Mouse (Mus musculus) adrenal gland, adult 8-10 months (tissue): ENCODE results near the gene Tsc22d1. TPM values are rescaled to one million over a fixed set of nuclear protein-coding genes. Genes with fewer than 3 reads are reported as not detected.

ENCODE experiments used
- DNase-seq: peaks from one replicate; pipeline ENCODE4 v3.0.0; 2022
- total RNA-seq, 4 experiments: library from RNA; stranded (reverse); gene quantifications; 2 replicates each; pipeline ENCODE4 v1.2.4; 2022

Tsc22d1 gene
- total RNA-seq, 4 experiments from 2014 or later, result 1,539 to 2,602 (median 2,356) TPM

GRCm38 (mm10) chr14:76448987-76449386 lies 34.2 kb downstream of the Tsc22d1 start:
- no peak for DNase-seq

DNA sequence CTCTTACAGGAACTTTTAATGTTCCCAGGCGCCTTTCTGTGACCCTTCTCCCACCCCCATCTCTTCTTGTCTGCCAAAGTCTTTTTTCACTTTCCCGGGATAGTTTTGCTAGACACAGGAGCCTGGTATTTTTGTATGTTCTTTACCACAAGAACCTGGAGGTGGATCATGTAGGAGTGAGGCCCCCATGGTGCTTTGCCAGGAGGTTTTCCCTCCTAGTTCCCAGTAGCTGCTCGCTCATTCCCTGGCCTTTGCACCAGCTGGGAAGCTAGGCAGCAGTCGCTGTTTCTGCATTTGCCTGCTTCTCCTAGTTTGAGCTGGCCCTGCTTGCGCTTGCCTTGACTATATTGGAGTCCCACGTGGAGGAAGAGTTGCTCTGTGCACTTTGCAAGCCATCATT lies 36.2 kb downstream of the Tsc22d1 start:
- no peak for DNase-seq

GRCm38 (mm10) chr14:76452751-76453360 lies 38.1 kb downstream of the Tsc22d1 start:
- DNase-seq, result no peak

DNA sequence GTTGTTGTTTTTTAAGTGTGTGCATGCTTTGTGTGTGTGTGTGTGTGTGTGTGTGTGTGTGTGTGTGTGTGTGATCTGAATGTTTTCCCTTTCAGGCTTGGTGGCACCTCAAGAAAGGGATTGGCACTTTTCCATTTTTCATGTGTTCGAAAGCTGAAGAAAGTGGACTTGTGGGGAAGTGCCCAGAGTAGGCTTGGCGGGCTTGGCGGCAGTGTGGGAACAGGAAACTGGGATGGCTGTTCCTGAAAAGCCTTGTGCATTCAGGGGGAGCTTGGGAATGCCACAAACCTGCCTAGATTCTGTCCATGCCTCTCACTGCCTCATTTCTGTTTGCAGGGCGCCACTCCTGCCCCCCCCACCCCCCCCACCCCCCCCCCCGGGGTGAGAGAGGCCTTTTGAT lies 39.9 kb downstream of the Tsc22d1 start:
- DNase-seq, result no peak

GRCm38 (mm10) chr14:76455159-76455558 lies 40.4 kb downstream of the Tsc22d1 start:
- no peak for DNase-seq

GRCm38 (mm10) chr14:76457696-76458095 lies 42.9 kb downstream of the Tsc22d1 start:
- DNase-seq, result no peak

DNA sequence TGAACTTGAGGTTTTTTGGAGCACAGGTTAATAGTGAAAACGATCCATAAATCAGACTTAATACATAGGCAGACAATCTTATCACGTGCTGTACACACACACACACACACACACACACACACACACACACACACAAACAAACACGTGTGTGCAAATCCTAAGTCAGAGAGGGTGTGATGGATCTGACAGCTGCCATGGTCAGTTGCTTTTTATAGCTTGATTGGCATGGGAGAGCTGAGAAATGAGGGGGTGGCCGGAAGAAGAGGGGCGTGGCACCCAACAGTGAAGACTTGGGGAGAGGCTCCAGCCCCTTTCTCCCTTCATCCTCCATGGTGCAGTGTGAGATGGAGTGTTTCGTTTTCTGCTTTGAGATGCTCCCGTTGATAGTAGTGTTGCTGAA lies 45.4 kb downstream of the Tsc22d1 start:
- DNase-seq, result no peak

GRCm38 (mm10) chr14:76461182-76461775 lies 46.5 kb downstream of the Tsc22d1 start:
- DNase-seq, result no peak

- DNase-seq, result no peak
Measured at GRCm38 (mm10) chr14:76463414-76464098, 48.8 kb downstream of the Tsc22d1 start.

- no peak for DNase-seq
Measured at GRCm38 (mm10) chr14:76464967-76465366, 50.2 kb downstream of the Tsc22d1 start.

- DNase-seq, result peak; percentile 34
Measured at GRCm38 (mm10) chr14:76466641-76467323, 52.0 kb downstream of the Tsc22d1 start.

DNA sequence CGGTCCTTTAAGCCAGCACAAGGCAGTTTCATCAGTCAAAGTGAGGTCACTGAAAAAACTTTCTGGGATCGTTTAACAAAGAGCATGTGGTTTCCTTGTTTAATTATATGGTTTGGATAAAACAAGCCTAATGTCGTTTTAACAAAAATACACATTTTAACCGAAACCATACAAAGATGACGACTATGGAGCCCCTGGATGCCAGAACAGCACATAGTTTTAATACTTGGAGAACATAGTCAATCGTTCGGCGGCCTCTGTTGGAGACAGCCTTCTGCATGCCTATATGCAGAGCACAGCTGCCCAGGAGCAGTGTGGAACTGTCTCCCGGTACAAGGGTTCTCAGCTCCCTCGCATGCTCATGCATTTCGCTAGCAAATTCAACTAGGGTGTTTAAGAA lies 53.2 kb downstream of the Tsc22d1 start:
- no peak for DNase-seq

DNA sequence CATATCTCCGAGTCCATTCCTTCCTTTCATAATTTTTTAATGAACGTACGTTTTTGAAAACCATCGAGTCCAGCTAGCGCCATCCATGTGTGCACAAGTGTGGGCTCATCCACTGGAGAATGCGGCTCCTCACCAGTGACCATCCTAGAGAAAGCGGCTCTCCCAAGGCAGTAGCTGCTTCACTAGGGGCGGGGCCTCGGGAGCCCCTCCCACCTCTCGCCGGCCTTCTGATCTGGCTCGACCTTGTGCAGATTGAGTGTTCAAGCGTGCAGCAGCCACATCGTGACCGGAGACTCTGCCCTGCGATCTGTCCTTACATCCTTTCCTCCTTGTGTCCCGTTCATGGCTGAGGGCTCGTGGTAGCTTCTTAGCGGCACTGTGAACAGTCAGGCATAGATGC lies 56.5 kb downstream of the Tsc22d1 start:
- peak; percentile 11 for DNase-seq

GRCm38 (mm10) chr14:76472487-76472886 lies 57.7 kb downstream of the Tsc22d1 start:
- DNase-seq, result no peak

- DNase-seq, result peak; percentile 25
Measured at GRCm38 (mm10) chr14:76473404-76473803, 58.6 kb downstream of the Tsc22d1 start.

DNA sequence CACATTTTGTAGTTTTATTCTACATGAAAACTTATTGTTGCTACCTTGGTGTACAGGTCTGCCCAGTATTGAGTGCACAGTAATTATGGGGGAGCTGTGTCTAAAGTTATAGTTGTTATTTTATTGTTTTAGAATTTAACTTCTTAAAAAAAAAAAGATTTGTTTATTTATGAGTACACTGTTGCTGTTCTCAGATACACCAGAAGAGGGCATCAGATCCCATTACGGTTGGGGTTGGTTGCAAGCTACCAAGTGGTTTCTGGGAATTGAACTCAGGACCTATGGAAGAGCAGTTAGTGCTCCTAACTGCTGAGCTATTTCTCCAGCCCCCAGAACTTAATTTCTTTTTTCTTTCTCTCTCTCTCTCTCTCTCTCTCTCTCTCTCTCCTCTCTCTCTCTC lies 59.4 kb downstream of the Tsc22d1 start:
- DNase-seq, result no peak

DNA sequence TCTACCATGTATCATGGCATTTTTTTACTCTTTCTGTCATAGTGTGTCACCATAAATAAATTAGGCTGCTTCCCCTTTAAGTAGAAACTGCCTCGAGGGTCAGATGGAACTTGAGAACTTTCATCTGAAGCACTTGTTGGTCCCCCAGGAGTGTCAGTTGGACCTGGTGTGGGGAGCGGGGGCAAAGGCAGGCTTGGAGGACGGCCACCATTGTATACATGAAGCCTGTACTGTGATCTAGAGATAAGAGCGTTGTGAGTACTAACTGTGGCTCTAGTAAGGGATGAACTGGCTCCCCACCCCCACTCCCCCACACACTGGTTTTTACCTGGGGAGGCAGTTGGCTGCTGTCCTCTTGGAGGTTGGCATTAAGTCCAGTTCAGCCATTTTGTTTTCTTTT lies 62.0 kb downstream of the Tsc22d1 start:
- DNase-seq, result no peak

DNA sequence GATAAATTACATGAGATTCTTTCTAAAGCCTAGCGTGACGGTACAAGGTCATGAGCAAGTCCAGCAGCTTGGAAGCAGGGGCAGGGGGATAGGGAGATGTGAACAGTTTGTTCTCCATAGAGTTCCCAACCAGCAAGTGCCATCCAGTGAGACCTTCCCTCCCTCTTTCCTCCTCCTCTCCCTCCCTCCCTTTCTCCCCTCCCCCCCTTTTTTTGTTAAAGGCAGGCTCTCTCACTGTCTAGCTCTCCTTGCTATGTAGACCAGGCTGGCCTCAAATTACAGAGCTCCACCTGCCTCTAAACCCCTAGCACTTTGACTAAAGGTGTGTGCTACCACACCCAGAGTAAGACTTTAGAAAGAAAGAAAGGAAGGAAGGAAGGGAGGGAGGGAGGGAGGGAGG lies 63.3 kb downstream of the Tsc22d1 start:
- DNase-seq, result no peak

GRCm38 (mm10) chr14:76478616-76479015 lies 63.9 kb downstream of the Tsc22d1 start:
- peak; percentile 19 for DNase-seq

DNA sequence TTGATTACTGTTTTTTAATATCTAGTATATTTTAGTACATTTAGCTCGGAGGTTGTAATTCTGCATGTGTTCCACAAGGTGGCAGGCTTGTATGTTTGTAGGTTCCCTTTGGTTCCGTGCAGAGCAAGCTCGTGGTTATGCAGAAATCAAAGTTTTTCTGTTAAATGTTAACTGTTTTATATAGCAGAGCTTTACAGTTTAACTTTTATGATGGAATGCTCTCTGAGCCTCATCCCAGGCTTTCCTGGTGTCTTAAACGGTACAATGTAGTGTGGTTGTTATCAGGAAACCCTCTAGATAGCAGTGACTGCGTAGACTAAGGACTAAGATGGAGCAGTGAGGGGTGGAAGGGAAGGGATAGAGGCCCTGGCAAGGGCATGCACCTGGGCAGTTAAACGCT lies 65.1 kb downstream of the Tsc22d1 start:
- no peak for DNase-seq

DNA sequence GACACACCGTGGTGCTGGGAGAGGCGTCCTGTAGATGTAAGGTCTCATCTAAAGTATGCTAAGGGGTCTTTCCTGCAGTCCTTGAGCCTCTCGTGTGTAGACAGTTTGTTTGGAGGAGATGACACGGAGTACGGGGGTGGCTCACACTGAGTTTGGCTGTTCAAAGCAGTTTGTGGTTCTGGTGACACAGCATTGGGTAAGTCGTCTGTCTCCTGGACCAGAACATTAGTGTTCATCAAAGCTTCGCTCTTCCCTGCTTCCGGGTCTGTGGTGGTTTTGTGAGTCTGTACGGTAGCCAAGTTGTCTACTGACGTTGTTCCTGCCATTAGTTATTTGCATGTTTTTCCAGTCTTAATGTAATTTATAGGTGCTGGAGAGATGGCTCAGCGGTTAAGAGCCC lies 65.7 kb downstream of the Tsc22d1 start:
- DNase-seq, result no peak

DNA sequence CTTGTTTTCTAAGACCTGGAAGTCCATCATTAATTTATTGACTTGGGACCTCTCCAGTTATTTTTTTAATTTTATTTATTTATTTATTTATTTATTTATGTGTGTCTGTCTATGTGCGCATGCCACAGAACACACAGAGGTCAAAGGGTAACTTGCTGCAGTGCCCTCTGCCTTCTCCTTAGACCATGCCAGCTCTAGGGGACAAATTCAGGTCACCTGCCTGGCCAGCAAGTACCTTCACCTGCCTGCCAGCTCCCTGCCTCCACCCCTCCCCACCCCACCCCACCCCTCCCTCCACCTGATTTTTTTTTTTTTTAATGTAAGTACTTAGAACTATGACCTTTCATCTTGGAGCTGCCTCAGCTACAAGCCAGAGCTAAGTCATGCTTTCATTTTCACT lies 68.9 kb downstream of the Tsc22d1 start:
- no peak for DNase-seq

DNA sequence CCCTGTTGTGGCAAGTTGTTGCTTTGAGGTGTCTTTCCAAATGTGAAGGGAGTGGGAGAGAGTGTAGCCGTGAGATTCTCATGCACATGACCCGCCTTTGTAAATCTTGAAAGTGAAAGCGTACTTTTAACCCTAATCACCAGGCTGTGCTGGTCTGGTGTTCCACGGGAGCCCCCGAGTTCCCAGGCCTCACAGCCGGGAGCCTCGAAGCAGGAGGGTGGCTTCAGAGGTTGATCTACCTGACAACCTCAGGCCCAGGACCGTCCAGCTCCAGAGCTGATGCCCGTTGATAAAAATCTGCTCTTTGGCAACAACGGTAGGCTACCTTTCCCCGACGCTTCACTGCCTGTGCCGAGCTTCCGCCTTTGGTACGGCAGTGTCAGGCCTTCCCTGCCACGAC lies 72.8 kb downstream of the Tsc22d1 start:
- no peak for DNase-seq
